Mouse (Mus musculus) midbrain, embryonic 14.5 days (tissue): Measurements from ENCODE around the gene Ntsr1. TPM values are rescaled to one million over a fixed set of nuclear protein-coding genes. Genes with fewer than 3 reads are reported as not detected.
A peak's percentile ranks its signal among the peaks of the same experiment; 100 is the strongest.

ENCODE experiments used
- ATAC-seq: fragments of 200-750 bp; cut with Nextera tagmentation; 2 replicates; pipeline ENCODE4 v1.8.0; 2017; ENCODE audit warnings: moderate number of reproducible peaks, moderate library complexity; ENCODE audit not compliant: low FRiP score, low TSS enrichment
- DNase-seq: peaks from one replicate; pipeline ENCODE4 v3.0.0-alpha.2; 2015
- H3K27ac ChIP-seq: fragments of 300-500 bp; sonication (generic); replicated peaks from 2 replicates; pipeline ENCODE4 v1.5.1; 2014; ENCODE audit warnings: mild to moderate bottlenecking, low read depth, low read length, moderate library complexity
- H3K27me3 ChIP-seq: fragments of 300-500 bp; sonication (generic); 2 replicates; pipeline ENCODE4 v1.6.1; 2014; ENCODE audit warnings: low read length, control low read depth, mixed read lengths; ENCODE audit not compliant: control insufficient read depth, insufficient read depth
- H3K36me3 ChIP-seq: fragments of 300-500 bp; sonication (generic); 2 replicates; pipeline ENCODE4 v1.6.1; 2014; ENCODE audit warnings: low read length, control low read depth; ENCODE audit not compliant: control insufficient read depth, insufficient read depth
- H3K4me1 ChIP-seq: fragments of 300-500 bp; sonication (generic); 2 replicates; pipeline ENCODE4 v1.6.1; 2014; ENCODE audit warnings: mild to moderate bottlenecking, antibody characterized with exemption, low read length, control low read depth; ENCODE audit not compliant: control insufficient read depth, insufficient read depth
- H3K4me2 ChIP-seq: fragments of 300-500 bp; sonication (generic); 2 replicates; pipeline ENCODE4 v1.6.1; 2014; ENCODE audit warnings: mild to moderate bottlenecking, low read length, moderate library complexity
- H3K4me3 ChIP-seq: fragments of 300-500 bp; sonication (generic); replicated peaks from 2 replicates; pipeline ENCODE4 v1.5.1; 2014; ENCODE audit warnings: low read depth, low read length
- H3K9ac ChIP-seq: fragments of 300-500 bp; sonication (generic); replicated peaks from 2 replicates; pipeline ENCODE4 v1.6.1; 2014; ENCODE audit warnings: mild to moderate bottlenecking, low read length, moderate library complexity
- H3K9me3 ChIP-seq: fragments of 300-500 bp; sonication (generic); 2 replicates; pipeline ENCODE4 v1.6.1; 2016; ENCODE audit warnings: low read length, control low read depth, mixed read lengths; ENCODE audit not compliant: control insufficient read depth
- WGBS: fragments of 180-500 bp; shearing (Covaris S2); extraction: QIAGEN DNeasy Blood & Tissue Kit; methylation state at CpG from one replicate; pipeline ENCODE4 v1.1.7; 2014; 5-methylcytosine and 5-hydroxymethylcytosine counted together
- polyA plus RNA-seq: library from polyadenylated mRNA; unstranded; fragments of >200 nt; fragmentation: Nextera tagmentation; extraction: Ambion mirVana; gene quantifications from 2 replicates; pipeline ENCODE4 v1.2.1, GENCODE M21; 2014

Gene Ntsr1
- polyA plus RNA-seq, 1 experiment from 2014 or later, result 0.89 TPM

- H3K4me3 ChIP-seq, result no peak within 1 kb of the TSS
- no peak within 1 kb of the TSS for H3K9ac ChIP-seq
- WGBS, result 74% methylated on average over 3 of the region's 3 CpGs
- H3K4me1 ChIP-seq, result peaks cover 11% of the 10 kb centered on the region
- no peaks in the 10 kb centered on the region for H3K9me3 ChIP-seq
- no peak within 1 kb of the TSS for H3K27ac ChIP-seq
- DNase-seq (no peak), ATAC-seq (no peak)
- H3K36me3 ChIP-seq, result peaks cover 14% of the 10 kb centered on the region
- H3K27me3 ChIP-seq, result peaks cover 3% of the 10 kb centered on the region; the same call in 1 of the 2 replicates
- no peak within 1 kb of the TSS for H3K4me2 ChIP-seq
Measured at GRCm38 (mm10) chr2:180581002-180581401, 81.2 kb downstream of the Ntsr1 start, which contains the start of gene Mrgbp. Gene Mrgbp, plus strand, starts transcription at chr2:180581304.

DNA sequence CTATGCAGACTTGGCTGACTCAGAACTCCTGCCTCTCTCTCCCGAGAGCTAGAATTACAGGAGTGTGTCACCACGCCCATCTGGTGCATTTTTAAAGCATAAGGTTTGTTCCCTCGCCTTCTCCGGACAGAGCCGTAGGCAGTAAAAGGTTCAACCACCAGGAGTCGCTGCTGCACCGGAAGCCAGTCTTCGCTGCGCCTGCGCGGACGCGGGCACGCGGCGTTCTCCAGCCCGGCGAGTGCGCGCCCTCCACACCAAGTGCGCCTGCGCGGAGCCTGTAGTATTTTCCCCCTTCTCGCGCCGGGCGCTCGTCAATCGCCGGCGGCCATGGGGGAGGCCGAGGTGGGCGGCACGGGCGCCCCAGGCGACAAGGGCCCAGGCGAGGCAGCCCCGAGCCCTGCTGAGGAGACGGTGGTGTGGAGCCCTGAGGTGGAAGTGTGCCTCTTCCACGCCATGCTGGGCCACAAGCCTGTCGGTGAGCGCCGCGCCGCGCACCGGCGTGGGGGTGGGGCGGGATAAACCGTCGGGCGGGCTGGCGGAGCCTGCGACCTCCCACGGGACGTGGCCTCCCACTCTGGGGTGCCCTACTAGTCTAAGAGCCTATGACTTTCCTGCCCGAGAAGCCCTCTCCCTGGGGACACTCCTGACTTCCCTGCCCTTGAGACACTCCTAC lies 82.8 kb downstream of the Ntsr1 start:
- peak overlapping the region; percentile 90 for H3K4me3 ChIP-seq
- H3K9ac ChIP-seq, result peak overlapping the region; percentile 97
- H3K27ac ChIP-seq, result peak overlapping the region; percentile 83
- H3K27me3 ChIP-seq, result peaks cover 3% of the 10 kb centered on the region; the same call in 1 of the 2 replicates
- DNase-seq (peak; percentile 99), ATAC-seq (peak; percentile 75)
- no peaks in the 10 kb centered on the region for H3K9me3 ChIP-seq
- under 1% methylated on average over 57 of the region's 57 CpGs for WGBS
- H3K4me1 ChIP-seq, result peaks cover 11% of the 10 kb centered on the region
- H3K36me3 ChIP-seq, result peaks cover 25% of the 10 kb centered on the region
- peak overlapping the region; percentile 81 for H3K4me2 ChIP-seq

GRCm38 (mm10) chr2:180583154-180583507 lies 83.4 kb downstream of the Ntsr1 start:
- WGBS, result 26% methylated on average over 7 of the region's 7 CpGs
- peak overlapping the region; percentile 81 for H3K4me2 ChIP-seq
- H3K4me3 ChIP-seq, result peak overlapping the region; percentile 90
- no peaks in the 10 kb centered on the region for H3K9me3 ChIP-seq
- DNase-seq (no peak), ATAC-seq (peak; percentile 57)
- peaks cover 3% of the 10 kb centered on the region; the same call in 1 of the 2 replicates for H3K27me3 ChIP-seq
- H3K27ac ChIP-seq, result peak overlapping the region; percentile 83; the same call in 1 of the 2 replicates
- peaks cover 11% of the 10 kb centered on the region for H3K4me1 ChIP-seq
- H3K36me3 ChIP-seq, result peaks cover 25% of the 10 kb centered on the region
- H3K9ac ChIP-seq, result peak overlapping the region; percentile 97

GRCm38 (mm10) chr2:180588736-180589122 lies 89.0 kb downstream of the Ntsr1 start:
- ATAC-seq (no peak), DNase-seq (no peak)
- H3K4me2 ChIP-seq, result peak overlapping the region; percentile 69
- no peaks in the 10 kb centered on the region for H3K9me3 ChIP-seq
- peak overlapping the region; percentile 90 for H3K4me3 ChIP-seq
- H3K9ac ChIP-seq, result 0 out of 2 replicates have a peak overlapping the region, but pooled peaks have one; percentile 93
- 50% methylated on average over 6 of the region's 6 CpGs for WGBS
- H3K36me3 ChIP-seq, result peaks cover 55% of the 10 kb centered on the region
- peak overlapping the region; percentile 92 for H3K27ac ChIP-seq
- no peaks in the 10 kb centered on the region for H3K27me3 ChIP-seq
- peaks cover 13% of the 10 kb centered on the region for H3K4me1 ChIP-seq

DNA sequence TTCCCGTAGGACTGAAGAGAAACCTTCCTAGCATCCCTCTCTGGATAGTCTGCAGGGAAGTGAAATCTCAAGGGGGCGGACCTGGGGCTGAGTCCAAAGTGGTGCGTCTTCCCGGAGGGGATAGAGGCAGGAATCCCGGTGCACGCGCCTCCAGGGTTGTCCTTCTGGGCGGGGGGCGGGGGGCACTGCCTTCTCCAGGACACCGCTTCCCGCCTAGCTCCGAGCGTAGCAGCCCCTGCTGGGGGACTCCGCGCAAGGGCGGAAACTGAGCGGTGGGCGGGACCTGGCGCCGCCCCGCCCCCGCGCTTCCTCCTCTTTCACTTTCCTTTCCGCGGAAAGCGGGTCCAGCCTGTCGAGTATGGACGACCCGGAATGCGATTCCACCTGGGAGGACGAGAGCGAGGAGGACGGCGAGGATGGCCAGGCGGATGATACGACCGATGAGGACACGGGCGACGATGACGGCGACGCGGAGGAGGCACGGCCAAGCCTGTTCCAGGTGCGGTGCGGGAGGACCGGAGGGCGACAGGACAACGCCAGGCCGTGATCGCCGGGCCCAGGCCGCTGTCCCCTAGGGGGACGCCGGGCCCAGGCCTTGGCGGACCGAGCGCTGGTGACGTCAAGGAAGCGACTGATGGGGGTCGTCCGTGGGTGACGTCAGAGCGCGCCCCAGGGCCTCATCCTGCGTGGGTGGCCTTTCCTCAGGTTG lies 89.5 kb downstream of the Ntsr1 start, which contains the start of gene Ogfr:
Gene Ogfr (plus strand): TSS at position 123 of the 709 bp plus-strand sequence.
- H3K4me3 ChIP-seq, result peak within 1 kb of the TSS; percentile 90
- under 1% methylated on average over 61 of the region's 67 CpGs for WGBS
- peak; percentile 92 for DNase-seq
- peak within 1 kb of the TSS; percentile 92 for H3K27ac ChIP-seq
- H3K4me1 ChIP-seq, result peaks cover 9% of the 10 kb centered on the region
- H3K4me2 ChIP-seq, result peak within 1 kb of the TSS; percentile 69
- peak; percentile 90 for ATAC-seq
- H3K9ac ChIP-seq, result peak within 1 kb of the TSS; percentile 93
- no peaks in the 10 kb centered on the region for H3K27me3 ChIP-seq
- H3K36me3 ChIP-seq, result peaks cover 60% of the 10 kb centered on the region
- H3K9me3 ChIP-seq, result no peaks in the 10 kb centered on the region

Other genes starting within 250 kb of the Ntsr1 start
- gene Rps21, start 242.6 kb upstream of the Ntsr1 start, polyA plus RNA-seq, result 409 and 512 TPM in 2 replicates
- gene Cables2, start 226.5 kb upstream of the Ntsr1 start, polyA plus RNA-seq, result 32.0 and 37.5 TPM in 2 replicates
- gene Rbbp8nl, start 210.1 kb upstream of the Ntsr1 start, polyA plus RNA-seq, result not detected in 2 replicates
- gene Gata5, start 165.3 kb upstream of the Ntsr1 start, polyA plus RNA-seq, result not detected in 2 replicates
- gene Slco4a1, start 43.7 kb upstream of the Ntsr1 start, polyA plus RNA-seq, result 1.0 and 1.1 TPM in 2 replicates
- gene Mrgbp, start 81.3 kb downstream of the Ntsr1 start, polyA plus RNA-seq, result 46.8 and 49.5 TPM in 2 replicates
- gene Ogfr, start 89.3 kb downstream of the Ntsr1 start, polyA plus RNA-seq, result 97.7 and 105 TPM in 2 replicates
- gene Col9a3, start 97.8 kb downstream of the Ntsr1 start, polyA plus RNA-seq, result 26.6 and 27.7 TPM in 2 replicates
- gene Tcfl5, start 142.7 kb downstream of the Ntsr1 start, polyA plus RNA-seq, result 0.42 and 0.53 TPM in 2 replicates
- gene Dido1, start 210.0 kb downstream of the Ntsr1 start, polyA plus RNA-seq, result 31.2 and 38.1 TPM in 2 replicates
- gene Gid8, start 210.1 kb downstream of the Ntsr1 start, polyA plus RNA-seq, result 51.8 and 64.9 TPM in 2 replicates
- gene Slc17a9, start 225.3 kb downstream of the Ntsr1 start, polyA plus RNA-seq, result 0.12 TPM in 1 of 2 replicates, not detected in the other